Mouse (Mus musculus) spleen, postnatal 10 days (tissue): ENCODE data around the gene Rtn4.
"Not testable (repeated sequence)": the region's sequence is repeated elsewhere in the genome, so short reads cannot be mapped to it uniquely, and the experiment has no call there.

Experiments
- DNase-seq, 2 experiments: peaks; one replicate each; pipeline ENCODE4 v3.0.0; 2021 to 2022; ENCODE audit warnings: low spot score in 2 of 2

Gene Rtn4

GRCm38 (mm10) chr11:29714114-29714513, 21.4 kb downstream of the Rtn4 start:
- DNase-seq: no peak

GRCm38 (mm10) chr11:29714789-29715188, 22.0 kb downstream of the Rtn4 start:
- no peak for DNase-seq

- DNase-seq: no peak
These were observed 22.8 kb downstream of the Rtn4 start for GRCm38 (mm10) chr11:29715499-29715898.

GRCm38 (mm10) chr11:29718541-29718940, 25.8 kb downstream of the Rtn4 start:
- no peak for DNase-seq

GRCm38 (mm10) chr11:29719597-29719996, 26.9 kb downstream of the Rtn4 start:
- DNase-seq: no peak

GRCm38 (mm10) chr11:29724213-29724612, 31.5 kb downstream of the Rtn4 start:
- no peak for DNase-seq

- no peak for DNase-seq
These were observed 32.4 kb downstream of the Rtn4 start for GRCm38 (mm10) chr11:29725167-29725566.

GRCm38 (mm10) chr11:29725610-29726009, 32.9 kb downstream of the Rtn4 start:
- DNase-seq: no peak

GRCm38 (mm10) chr11:29727901-29728300, 35.2 kb downstream of the Rtn4 start:
- DNase-seq: no peak

- no peak for DNase-seq
These were observed 47.0 kb downstream of the Rtn4 start for GRCm38 (mm10) chr11:29739752-29740151.

GRCm38 (mm10) chr11:29744760-29745430, 52.1 kb downstream of the Rtn4 start:
- no peak for DNase-seq

- no peak for DNase-seq
These were observed 52.8 kb downstream of the Rtn4 start for GRCm38 (mm10) chr11:29745513-29745912.

- DNase-seq: no peak
These were observed 53.5 kb downstream of the Rtn4 start for GRCm38 (mm10) chr11:29746203-29746602.

GRCm38 (mm10) chr11:29747365-29747764, 54.6 kb downstream of the Rtn4 start:
- no peak for DNase-seq

GRCm38 (mm10) chr11:29747881-29748280, 55.1 kb downstream of the Rtn4 start:
- no peak for DNase-seq

- DNase-seq: no peak
These were observed 56.2 kb downstream of the Rtn4 start for GRCm38 (mm10) chr11:29748750-29749467.

GRCm38 (mm10) chr11:29749468-29749829, 56.7 kb downstream of the Rtn4 start:
- no peak for DNase-seq

GRCm38 (mm10) chr11:29751013-29751412, 58.3 kb downstream of the Rtn4 start:
- DNase-seq: no peak

- DNase-seq: no peak
These were observed 59.2 kb downstream of the Rtn4 start for GRCm38 (mm10) chr11:29751648-29752611.

- DNase-seq: not testable (repeated sequence)
These were observed 63.3 kb downstream of the Rtn4 start for GRCm38 (mm10) chr11:29756007-29756406.

GRCm38 (mm10) chr11:29758617-29759016, 65.9 kb downstream of the Rtn4 start:
- DNase-seq: no peak

GRCm38 (mm10) chr11:29761387-29761786, 68.6 kb downstream of the Rtn4 start:
- DNase-seq: no peak
